Mouse (Mus musculus): ENCODE results near the gene Rps15.

DNA sequence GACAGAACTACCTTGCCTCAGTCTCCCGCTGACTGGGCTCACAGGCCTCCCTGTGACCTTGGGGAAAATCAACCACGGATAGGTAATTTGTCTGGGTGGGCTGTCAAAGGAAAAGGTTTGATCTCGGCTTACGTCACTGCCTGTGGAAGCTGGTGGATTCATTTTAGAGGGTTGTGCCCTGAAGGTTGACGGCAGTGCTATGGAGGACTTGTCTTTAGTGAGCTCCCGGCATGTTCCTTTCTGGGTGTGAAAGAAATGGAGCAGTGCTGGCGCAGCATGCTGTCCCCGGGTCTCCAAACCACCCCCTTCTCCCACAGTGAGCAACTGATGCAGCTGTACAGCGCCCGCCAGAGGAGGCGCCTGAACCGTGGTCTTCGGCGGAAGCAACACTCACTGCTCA is 1.1 kb downstream of the Rps15 start:
- no peak for TF ChIP-seq CTCF (IDR thresholded peaks at IDR 0.05; ENCODE audit: borderline replicate concordance, extremely low read depth, insufficient read depth, insufficient read length)
- TF ChIP-seq POLR2A (IDR thresholded peaks at IDR 0.05; ENCODE audit: borderline replicate concordance, extremely low read depth, insufficient read depth, insufficient read length, poor library complexity, severe bottlenecking) = no peak
